ENCODE assay signal across 9 mouse cellular contexts in genomic region chr2:83771155-83771812, GRCm38 (mm10). TPM values are rescaled to one million over a fixed set of nuclear protein-coding genes. Genes with fewer than 3 reads are reported as not detected.
DNase-seq lines count a peak whose midpoint lies in the region; ATAC-seq and TF ChIP-seq lines count a peak whose summit lies in the region.
"Had no signal": no experiment of that assay in that cellular context is flagged by ENCODE, and none has a peak within 500 bp of the region (broad histone marks: within the 10 kb centered on the region; RNA-seq: fewer than 3 reads in every experiment).

No protein-coding gene starts in this region.

- H3K9me3 ChIP-seq in hindbrain, embryonic 12.5 days (replicated peaks), result no peaks in the 10 kb centered on the region
- H3K9me3 ChIP-seq in neural tube, embryonic 15.5 days (replicated peaks), result no peaks in the 10 kb centered on the region
- H3K9me3 ChIP-seq: heart, embryonic 13.5 days had no signal

- no peak for TF ChIP-seq POLR2A in bone marrow macrophage, adult 2 months (IDR thresholded peaks at IDR 0.05; ENCODE audit: borderline replicate concordance, low read depth, low read length)

- no peak overlapping the region for H3K4me2 ChIP-seq in hindbrain, embryonic 12.5 days (replicated peaks)
- H3K4me2 ChIP-seq in neural tube, embryonic 15.5 days, result no peak overlapping the region
- H3K4me2 ChIP-seq: heart, embryonic 13.5 days had no signal

- no peak overlapping the region for H3K4me3 ChIP-seq in bone marrow macrophage, adult 2 months (ENCODE audit: insufficient read depth, low read length)
- H3K4me3 ChIP-seq in hindbrain, embryonic 12.5 days, result no peak overlapping the region
- no peak overlapping the region for H3K4me3 ChIP-seq in neural tube, embryonic 15.5 days (replicated peaks)
- H3K4me3 ChIP-seq: heart, embryonic 13.5 days had no signal

- peaks cover 9% of the 10 kb centered on the region for H3K4me1 ChIP-seq in bone marrow macrophage, adult 2 months (ENCODE audit: control insufficient read depth, insufficient read depth, low read length)
- no peaks in the 10 kb centered on the region for H3K4me1 ChIP-seq in hindbrain, embryonic 12.5 days
- H3K4me1 ChIP-seq in neural tube, embryonic 15.5 days, result no peaks in the 10 kb centered on the region

- WGBS in hindbrain, embryonic 12.5 days, result 68% methylated on average over 7 of the region's 7 CpGs
- 55% methylated on average over 7 of the region's 7 CpGs for WGBS in neural tube, embryonic 15.5 days

- ATAC-seq in hindbrain, embryonic 12.5 days (ENCODE audit: low FRiP score), result peak; percentile 67; the same call in 1 of the 2 replicates
- no peak for ATAC-seq in neural tube, embryonic 15.5 days (ENCODE audit: low FRiP score)

- no peak overlapping the region for H3K9ac ChIP-seq in hindbrain, embryonic 12.5 days
- no peak overlapping the region for H3K9ac ChIP-seq in neural tube, embryonic 15.5 days (replicated peaks)
- H3K9ac ChIP-seq: heart, embryonic 13.5 days had no signal

- TF ChIP-seq CTCF in bone marrow macrophage, adult 2 months (IDR thresholded peaks at IDR 0.05; ENCODE audit: low read depth, low read length), result peak; percentile 45; the same call in 1 of the 2 replicates

- H3K27me3 ChIP-seq in hindbrain, embryonic 12.5 days, result no peaks in the 10 kb centered on the region
- no peaks in the 10 kb centered on the region for H3K27me3 ChIP-seq in neural tube, embryonic 15.5 days (replicated peaks)

- H3K27ac ChIP-seq in bone marrow macrophage, adult 2 months (ENCODE audit: insufficient read depth, low read depth, low read length), result no peak overlapping the region
- H3K27ac ChIP-seq in hindbrain, embryonic 12.5 days, result no peak overlapping the region
- H3K27ac ChIP-seq in neural tube, embryonic 15.5 days (replicated peaks), result no peak overlapping the region
- H3K27ac ChIP-seq: heart, embryonic 13.5 days had no signal

- DNase-seq in urinary bladder, postnatal 25 days (ENCODE audit: low spot score), result peak; percentile 38
- DNase-seq in urinary bladder, postnatal 4 days (ENCODE audit: low spot score in 2 of 2), result no peak
- peak; percentile 38 for DNase-seq in fibroblast of lung, adult 2 months (ENCODE audit: low read depth)
- DNase-seq in layer of hippocampus, postnatal 10 days (ENCODE audit: low spot score in 2 of 2), result peak; percentile 63 to 72
- peak; percentile 73 for DNase-seq in naive thymus-derived CD4-positive, alpha-beta T cell, adult 2 months (ENCODE audit: low read depth)

- H3K36me3 ChIP-seq in hindbrain, embryonic 12.5 days, result peaks cover 6% of the 10 kb centered on the region; the same call in 1 of the 2 replicates
- peaks cover 5% of the 10 kb centered on the region; the same call in 1 of the 2 replicates for H3K36me3 ChIP-seq in neural tube, embryonic 15.5 days

RNA-seq across cellular contexts. Expression of gene Fam171b, which starts 41.2 kb away (rescaled TPM):
- 0.09 and 0.15 TPM in 2 replicates for polyA plus RNA-seq in bone marrow macrophage, adult 2 months (2012; ENCODE audit: insufficient read depth, insufficient read length, missing spikeins)
- 53.2 and 55.9 TPM in 2 replicates for polyA plus RNA-seq in hindbrain, embryonic 12.5 days (2016; fragmentation: Nextera tagmentation; extraction: Ambion mirVana)
- total RNA-seq in layer of hippocampus, postnatal 10 days (2021), result 100 to 1,000 TPM; 174 to 201 TPM
- 69.8 and 79.0 TPM in 2 replicates for polyA plus RNA-seq in neural tube, embryonic 15.5 days (2015; fragmentation: Nextera tagmentation; extraction: Ambion mirVana)

RNA-seq across cellular contexts. Expression of gene Itgav, which starts 47.1 kb away (rescaled TPM):
- polyA plus RNA-seq in bone marrow macrophage, adult 2 months (2012; ENCODE audit: insufficient read depth, insufficient read length, missing spikeins), result 93.4 and 93.5 TPM in 2 replicates
- 55.4 and 59.7 TPM in 2 replicates for polyA plus RNA-seq in hindbrain, embryonic 12.5 days (2016; fragmentation: Nextera tagmentation; extraction: Ambion mirVana)
- 10 to 100 TPM; 50.4 to 52.3 TPM for total RNA-seq in layer of hippocampus, postnatal 10 days (2021)
- polyA plus RNA-seq in neural tube, embryonic 15.5 days (2015; fragmentation: Nextera tagmentation; extraction: Ambion mirVana), result 29.1 and 29.8 TPM in 2 replicates

Comparison
In these comparisons a context has a peak if more than half of its experiments do, and no peak if none do; other contexts are left out.
1. DNase-seq: peak in urinary bladder, postnatal 25 days (single experiment), fibroblast of lung, adult 2 months (single experiment), layer of hippocampus, postnatal 10 days (2 of 2) and naive thymus-derived CD4-positive, alpha-beta T cell, adult 2 months (single experiment); none in urinary bladder, postnatal 4 days (0 of 2).
2. RNA of gene Fam171b, which starts 41.2 kb away (polyA plus RNA-seq): 69.8 to 79.0 TPM in neural tube, embryonic 15.5 days and 53.2 to 55.9 TPM in hindbrain, embryonic 12.5 days; 0.09 to 0.15 TPM in bone marrow macrophage, adult 2 months; every median in the first group is over 10 times any median in the second.